Mouse (Mus musculus): ENCODE results near the gene Rbpj.

GRCm38 (mm10) chr5:53469098-53469776, 3.3 kb downstream of the Rbpj start:
- TF ChIP-seq GATA1 (IDR thresholded peaks at IDR 0.05; ENCODE audit: borderline replicate concordance, low read length) = no peak
- no peak for TF ChIP-seq FLI1 (IDR thresholded peaks at IDR 0.05; ENCODE audit: low read length)

Data from megakaryocyte, embryonic 14.5 days (primary cell).